Mouse (Mus musculus) CH12.LX (cell line): ENCODE measurements at regions not wholly inside any gene's neighbourhood (a gene's known extent, or its start where the extent isn't known, plus 50 kb on each side); places are given as distances from the start of the nearest gene placed in this dataset.

Experiments
- CTCF ChIP-seq, 2 experiments: IDR thresholded peaks in 1 of 2; conservative IDR thresholded peaks in 1 of 2; 2 replicates each; pipeline ENCODE4 v1.5.1; 2011 to 2012; ENCODE audit warnings: low read depth in 2 of 2, low read length in 2 of 2, improper control_type of control experiment in 1 of 2, inconsistent platforms in 1 of 2, mild to moderate bottlenecking in 1 of 2, moderate library complexity in 1 of 2
- EP300 ChIP-seq: IDR thresholded peaks from 2 replicates; pipeline ENCODE4 v1.6.1; 2011; ENCODE audit warnings: low read length, improper control_type of control experiment
- ETS1 ChIP-seq: conservative IDR thresholded peaks from 2 replicates; pipeline ENCODE4 v1.6.1; 2012; ENCODE audit warnings: low read depth, mild to moderate bottlenecking, inconsistent platforms, low read length, improper control_type of control experiment, moderate library complexity
- MAFK ChIP-seq: IDR thresholded peaks from 2 replicates; pipeline ENCODE4 v1.6.1; 2011; ENCODE audit warnings: low read length, improper control_type of control experiment; ENCODE audit not compliant: insufficient replicate concordance
- MAX ChIP-seq: IDR thresholded peaks from 2 replicates; pipeline ENCODE4 v1.6.1; 2011; ENCODE audit warnings: low read length, improper control_type of control experiment
- MAZ ChIP-seq: IDR thresholded peaks from 2 replicates; pipeline ENCODE4 v1.6.1; 2012; ENCODE audit warnings: low read depth, mild to moderate bottlenecking, inconsistent platforms, low read length, improper control_type of control experiment, moderate library complexity
- POLR2A ChIP-seq: IDR thresholded peaks from 2 replicates; pipeline ENCODE4 v1.6.1; 2011; ENCODE audit warnings: low read depth, mild to moderate bottlenecking, improper control_type of control experiment, low read length
- POLR2AphosphoS2 ChIP-seq: IDR thresholded peaks from 2 replicates; pipeline ENCODE4 v1.6.1; 2011; ENCODE audit warnings: low read depth, low read length, improper control_type of control experiment
- SIN3A ChIP-seq: IDR thresholded peaks from 2 replicates; pipeline ENCODE4 v1.6.1; 2012; ENCODE audit warnings: low read length, improper control_type of control experiment, inconsistent platforms
- USF1 ChIP-seq: IDR thresholded peaks from 2 replicates; pipeline ENCODE4 v1.6.1; 2014; ENCODE audit warnings: low read depth, mild to moderate bottlenecking, inconsistent platforms, low read length, improper control_type of control experiment

GRCm38 (mm10) chr8:128059817-128060216, 298.6 kb upstream of the Nrp1 start:
- TF ChIP-seq POLR2A (no peak), MAX (no peak), CTCF (conservative IDR thresholded peaks at IDR 0.05 in 1 of 2, IDR thresholded peaks at IDR 0.05 in 1 of 2; ENCODE audit: low read depth in 2 of 2, low read length in 2 of 2) (no peak), SIN3A (no peak), EP300 (no peak), USF1 (no peak), ETS1 (no peak), MAFK (no peak), MAZ (no peak), POLR2AphosphoS2 (no peak)
